Mouse (Mus musculus) heart, embryonic 16.5 days (tissue): ENCODE measurements at regions not wholly inside any gene's neighbourhood (a gene's known extent, or its start where the extent isn't known, plus 50 kb on each side); places are given as distances from the start of the nearest gene placed in this dataset.
A peak's percentile ranks its signal among the peaks of the same experiment; 100 is the strongest.

Source experiments
- ATAC-seq: fragments of 200-750 bp; cut with Nextera tagmentation; replicated peaks from 2 replicates; pipeline ENCODE4 v1.8.0; 2017; ENCODE audit warnings: moderate number of reproducible peaks; ENCODE audit not compliant: insufficient read depth, low FRiP score; ENCODE audit errors: extremely low read depth
- H3K27ac ChIP-seq: fragments of 300-500 bp; sonication (generic); 2 replicates; pipeline ENCODE4 v1.5.1; 2014; ENCODE audit warnings: mild to moderate bottlenecking, low read length, control low read depth, moderate library complexity
- H3K27me3 ChIP-seq: fragments of 300-500 bp; sonication (generic); 2 replicates; pipeline ENCODE4 v1.6.1; 2014; ENCODE audit warnings: low read length, mixed read lengths; ENCODE audit not compliant: control insufficient read depth, insufficient read depth
- H3K36me3 ChIP-seq: fragments of 300-500 bp; sonication (generic); 2 replicates; pipeline ENCODE4 v1.6.1; 2014; ENCODE audit not compliant: control insufficient read depth, insufficient read depth
- H3K4me1 ChIP-seq: fragments of 300-500 bp; sonication (generic); 2 replicates; pipeline ENCODE4 v1.6.1; 2014; ENCODE audit warnings: low read length, mixed read lengths; ENCODE audit not compliant: control insufficient read depth, insufficient read depth
- H3K4me2 ChIP-seq: fragments of 300-500 bp; sonication (generic); 2 replicates; pipeline ENCODE4 v1.6.1; 2014; ENCODE audit warnings: low read depth, mild to moderate bottlenecking, control low read depth, low read length
- H3K4me3 ChIP-seq: fragments of 300-500 bp; sonication (generic); 2 replicates; pipeline ENCODE4 v1.5.1; 2014; ENCODE audit warnings: mild to moderate bottlenecking, control low read depth, low read length
- H3K9ac ChIP-seq: fragments of 300-500 bp; sonication (generic); 2 replicates; pipeline ENCODE4 v1.6.1; 2014; ENCODE audit warnings: low read length, control low read depth
- H3K9me3 ChIP-seq: fragments of 300-500 bp; sonication (generic); replicated peaks from 2 replicates; pipeline ENCODE4 v1.6.1; 2016; ENCODE audit warnings: low read length; ENCODE audit not compliant: control insufficient read depth
- WGBS: fragments of 180-500 bp; shearing (Covaris S2); extraction: QIAGEN DNeasy Blood & Tissue Kit; methylation state at CpG from one replicate; pipeline ENCODE4 v1.1.7; 2014; 5-methylcytosine and 5-hydroxymethylcytosine counted together

- H3K4me2 ChIP-seq = no peak overlapping the region
- 76% methylated on average over 4 of the region's 4 CpGs for WGBS
- no peaks in the 10 kb centered on the region for H3K36me3 ChIP-seq
- H3K9me3 ChIP-seq = no peaks in the 10 kb centered on the region
- H3K4me3 ChIP-seq = no peak overlapping the region
- no peaks in the 10 kb centered on the region; the same call in 1 of the 2 replicates for H3K4me1 ChIP-seq
- H3K27me3 ChIP-seq = no peaks in the 10 kb centered on the region
- H3K9ac ChIP-seq = no peak overlapping the region
- ATAC-seq = no peak
- no peak overlapping the region for H3K27ac ChIP-seq
Observed at GRCm38 (mm10) chr1:186415321-186415720, 290.5 kb downstream of the Tgfb2 start.

- 80% methylated on average over 6 of the region's 6 CpGs for WGBS
- ATAC-seq = no peak
- Histone ChIP-seq H3K9ac (no peak overlapping the region), H3K4me1 (peaks cover 7% of the 10 kb centered on the region), H3K27me3 (no peaks in the 10 kb centered on the region), H3K27ac (no peak overlapping the region), H3K36me3 (no peaks in the 10 kb centered on the region), H3K9me3 (no peaks in the 10 kb centered on the region), H3K4me2 (no peak overlapping the region), H3K4me3 (no peak overlapping the region)
Observed at GRCm38 (mm10) chr1:186413886-186414245, 291.9 kb downstream of the Tgfb2 start.

GRCm38 (mm10) chr1:186413064-186413885, 292.5 kb downstream of the Tgfb2 start:
- WGBS = 68% methylated on average over 21 of the region's 21 CpGs
- H3K36me3 ChIP-seq = no peaks in the 10 kb centered on the region
- H3K4me3 ChIP-seq = no peak overlapping the region
- H3K9ac ChIP-seq = no peak overlapping the region
- no peak overlapping the region for H3K4me2 ChIP-seq
- ATAC-seq = no peak
- H3K9me3 ChIP-seq = no peaks in the 10 kb centered on the region
- peak overlapping the region; percentile 32; the same call in 1 of the 2 replicates for H3K27ac ChIP-seq
- H3K4me1 ChIP-seq = peaks cover 12% of the 10 kb centered on the region
- H3K27me3 ChIP-seq = no peaks in the 10 kb centered on the region

DNA sequence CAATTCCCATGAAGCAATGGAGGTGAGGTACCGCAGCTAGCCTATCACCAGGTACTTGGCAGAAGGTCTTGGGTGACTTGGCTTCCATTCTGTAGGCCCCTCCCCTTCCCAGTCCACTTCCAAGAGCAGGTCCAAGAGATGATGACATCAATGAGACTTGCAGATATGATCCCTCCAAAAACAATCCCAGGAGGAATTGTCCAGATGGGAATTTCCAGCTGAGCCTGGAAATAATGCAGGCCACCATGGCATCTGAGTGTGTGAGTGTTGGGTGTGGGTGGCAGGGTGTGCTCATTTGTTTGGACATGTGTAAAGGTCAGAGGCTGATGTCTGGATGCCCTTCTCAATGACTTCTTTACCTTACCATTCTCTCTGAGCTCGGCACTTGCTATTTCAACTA, 293.5 kb downstream of the Tgfb2 start:
- no peaks in the 10 kb centered on the region for H3K36me3 ChIP-seq
- H3K27me3 ChIP-seq = no peaks in the 10 kb centered on the region
- no peak overlapping the region for H3K4me3 ChIP-seq
- no peak overlapping the region for H3K9ac ChIP-seq
- H3K9me3 ChIP-seq = no peaks in the 10 kb centered on the region
- WGBS = 77% methylated on average over 2 of the region's 2 CpGs
- H3K4me2 ChIP-seq = no peak overlapping the region
- H3K4me1 ChIP-seq = peaks cover 15% of the 10 kb centered on the region
- no peak for ATAC-seq
- H3K27ac ChIP-seq = no peak overlapping the region

DNA sequence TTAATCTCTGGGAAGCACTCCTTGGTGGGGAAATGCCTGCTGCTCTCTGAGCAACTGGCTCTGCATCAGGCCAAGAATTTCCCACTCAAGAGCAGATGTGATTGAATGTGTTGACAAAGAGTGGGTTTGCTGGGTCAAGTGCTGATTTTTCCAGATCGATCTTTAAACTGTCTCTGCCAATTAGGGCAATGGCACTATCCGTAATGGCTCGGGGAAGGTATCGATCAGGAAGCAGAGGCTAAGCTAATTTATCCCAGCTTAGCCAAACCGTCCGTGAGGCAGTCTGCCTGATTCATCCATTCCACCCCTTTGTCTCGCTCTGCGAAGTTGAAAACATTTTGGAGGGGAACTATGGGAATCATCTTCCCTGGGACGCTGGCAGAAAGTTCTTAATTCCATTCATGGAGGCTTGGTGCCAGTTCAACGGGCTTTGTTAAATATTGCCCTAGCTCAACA, 291.9 kb upstream of the Lyplal1 start:
- H3K27me3 ChIP-seq = no peaks in the 10 kb centered on the region
- WGBS = 34% methylated on average over 10 of the region's 10 CpGs
- H3K4me3 ChIP-seq = peak overlapping the region; percentile 21
- H3K9ac ChIP-seq = peak overlapping the region; percentile 28
- H3K36me3 ChIP-seq = no peaks in the 10 kb centered on the region
- H3K27ac ChIP-seq = no peak overlapping the region
- peaks cover 15% of the 10 kb centered on the region for H3K4me1 ChIP-seq
- ATAC-seq = no peak
- H3K9me3 ChIP-seq = no peaks in the 10 kb centered on the region
- H3K4me2 ChIP-seq = peak overlapping the region; percentile 55

DNA sequence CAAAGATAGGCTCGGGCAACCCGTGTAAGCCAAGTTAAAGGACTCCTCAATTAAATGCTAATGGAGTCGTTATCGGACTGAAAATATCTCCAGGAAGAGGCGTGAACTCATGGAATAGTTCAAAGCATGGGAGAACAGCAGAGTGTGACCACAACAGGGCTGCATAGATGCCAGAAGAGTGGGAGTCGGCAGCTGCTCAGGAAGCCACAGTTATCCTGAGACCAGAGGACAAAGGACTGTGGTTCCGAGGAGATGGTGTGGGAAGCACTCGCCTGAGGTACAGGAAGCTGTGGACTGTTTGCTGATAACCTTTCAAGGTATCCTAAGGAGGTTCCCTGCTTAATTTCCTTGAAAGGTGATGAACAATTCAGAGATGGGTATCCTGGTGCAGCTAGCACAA, 290.5 kb upstream of the Lyplal1 start:
- H3K36me3 ChIP-seq = no peaks in the 10 kb centered on the region
- no peak overlapping the region for H3K4me2 ChIP-seq
- peak; percentile 72 for ATAC-seq
- H3K4me1 ChIP-seq = peaks cover 15% of the 10 kb centered on the region
- no peak overlapping the region for H3K27ac ChIP-seq
- 58% methylated on average over 8 of the region's 8 CpGs for WGBS
- no peaks in the 10 kb centered on the region for H3K27me3 ChIP-seq
- H3K9me3 ChIP-seq = no peaks in the 10 kb centered on the region
- no peak overlapping the region for H3K4me3 ChIP-seq
- no peak overlapping the region for H3K9ac ChIP-seq

GRCm38 (mm10) chr1:186405693-186406092, 288.6 kb upstream of the Lyplal1 start:
- Histone ChIP-seq H3K9ac (no peak overlapping the region), H3K4me3 (no peak overlapping the region), H3K27ac (no peak overlapping the region), H3K4me1 (peaks cover 15% of the 10 kb centered on the region), H3K9me3 (no peaks in the 10 kb centered on the region), H3K4me2 (no peak overlapping the region), H3K27me3 (no peaks in the 10 kb centered on the region), H3K36me3 (no peaks in the 10 kb centered on the region)
- no peak for ATAC-seq
- WGBS = 56% methylated on average over 5 of the region's 5 CpGs

- Histone ChIP-seq H3K27ac (no peak overlapping the region; the same call in 1 of the 2 replicates), H3K4me3 (no peak overlapping the region), H3K27me3 (no peaks in the 10 kb centered on the region; the same call in 1 of the 2 replicates), H3K4me1 (peaks cover 14% of the 10 kb centered on the region), H3K36me3 (no peaks in the 10 kb centered on the region), H3K4me2 (peak overlapping the region; percentile 47), H3K9me3 (peaks cover 3% of the 10 kb centered on the region; the same call in 1 of the 2 replicates), H3K9ac (no peak overlapping the region)
- WGBS = 7% methylated on average over 8 of the region's 8 CpGs
- ATAC-seq = peak; percentile 81
Observed at GRCm38 (mm10) chr1:186399762-186400161, 282.7 kb upstream of the Lyplal1 start.

DNA sequence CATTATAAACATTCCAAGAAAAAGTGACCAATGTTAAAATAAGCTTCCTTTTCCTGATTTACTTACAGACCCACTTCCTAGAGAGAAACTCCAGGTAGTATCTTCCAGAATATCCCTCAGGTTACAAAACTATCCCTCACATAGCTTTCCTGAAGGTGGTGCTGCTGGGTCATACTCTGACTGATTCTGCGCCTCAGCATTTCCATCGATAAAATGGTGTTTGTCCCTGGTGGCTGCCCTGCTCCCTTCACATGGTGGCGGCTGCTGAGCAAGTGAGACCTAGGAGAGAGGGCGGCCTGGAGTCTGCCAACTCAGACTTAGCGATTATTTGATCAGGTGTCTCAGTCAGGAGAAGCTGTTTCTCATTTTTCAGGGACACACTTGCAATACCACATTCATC, 275.9 kb upstream of the Lyplal1 start:
- WGBS = 46% methylated on average over 5 of the region's 5 CpGs
- Histone ChIP-seq H3K27ac (no peak overlapping the region), H3K36me3 (no peaks in the 10 kb centered on the region), H3K9me3 (peaks cover 3% of the 10 kb centered on the region; the same call in 1 of the 2 replicates), H3K4me3 (no peak overlapping the region), H3K9ac (no peak overlapping the region), H3K4me2 (no peak overlapping the region), H3K4me1 (no peaks in the 10 kb centered on the region), H3K27me3 (no peaks in the 10 kb centered on the region)
- no peak for ATAC-seq
